Mouse (Mus musculus): ENCODE measurements around the gene Sema5b. TPM values are rescaled to one million over a fixed set of nuclear protein-coding genes. Genes with fewer than 3 reads are reported as not detected.

The Sema5b gene
- total and polyA plus RNA-seq, 2 experiments from 2014 or later, result 0.67 to 4.8 TPM

- Histone ChIP-seq H3K27ac (ENCODE audit: low read depth) (peak overlapping the region; percentile 93), H3K36me3 (replicated peaks; ENCODE audit: control insufficient read depth, insufficient read depth, low read length) (no peaks in the 10 kb centered on the region), H3K4me3 (ENCODE audit: low read depth, low read length) (no peak overlapping the region), H3K4me1 (ENCODE audit: control insufficient read depth, insufficient read depth) (peaks cover 15% of the 10 kb centered on the region), H3K9ac (replicated peaks; ENCODE audit: low read depth, low read length) (0 out of 2 replicates have a peak overlapping the region, but pooled peaks have one; percentile 13), H3K27me3 (ENCODE audit: control insufficient read depth, insufficient read depth, low read length) (no peaks in the 10 kb centered on the region), H3K4me2 (ENCODE audit: low read depth, low read length) (no peak overlapping the region), H3K9me3 (replicated peaks; ENCODE audit: control insufficient read depth, low read length) (no peaks in the 10 kb centered on the region)
- ATAC-seq (ENCODE audit: insufficient read depth, low read depth) (peak; percentile 91), DNase-seq (ENCODE audit: low spot score) (peak; percentile 85)
- no peak for TF ChIP-seq CTCF (IDR thresholded peaks at IDR 0.05; ENCODE audit: low read depth)
- no peak; the same call in 1 of the 2 replicates for TF ChIP-seq EP300 (IDR thresholded peaks at IDR 0.05; ENCODE audit: low read depth)
- 45% methylated on average over 17 of the region's 17 CpGs for WGBS
These were observed 140.6 kb downstream of the Sema5b start for GRCm38 (mm10) chr16:35681327-35682108.

DNA sequence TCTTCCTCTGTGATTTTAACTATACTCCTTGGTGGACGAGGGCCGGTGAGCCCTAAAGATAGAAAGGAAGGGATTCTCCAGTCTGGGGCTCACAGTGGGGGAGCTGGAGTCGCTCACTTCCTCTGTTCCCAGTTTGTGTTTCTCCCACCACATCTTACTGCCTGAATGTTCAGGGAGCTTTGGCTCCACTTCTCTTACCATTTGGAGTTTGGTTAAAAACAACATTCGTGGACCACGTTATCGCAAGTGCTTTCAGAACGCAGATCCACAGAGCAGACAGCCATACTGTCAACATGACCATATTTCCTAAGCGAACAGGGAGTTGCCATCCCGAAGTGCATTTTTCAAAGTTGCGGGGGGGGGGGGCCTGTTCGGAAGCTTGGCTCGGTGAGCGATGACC lies 144.1 kb downstream of the Sema5b start:
- WGBS, result 74% methylated on average over 13 of the region's 13 CpGs
- no peak for ATAC-seq (ENCODE audit: insufficient read depth, low read depth)
- no peak for TF ChIP-seq EP300 (IDR thresholded peaks at IDR 0.05; ENCODE audit: low read depth)
- no peak for TF ChIP-seq CTCF (IDR thresholded peaks at IDR 0.05; ENCODE audit: low read depth)
- no peak overlapping the region for H3K4me2 ChIP-seq (ENCODE audit: low read depth, low read length)
- H3K4me1 ChIP-seq (ENCODE audit: control insufficient read depth, insufficient read depth), result peaks cover 15% of the 10 kb centered on the region
- no peak overlapping the region for H3K9ac ChIP-seq (replicated peaks; ENCODE audit: low read depth, low read length)
- no peaks in the 10 kb centered on the region for H3K36me3 ChIP-seq (replicated peaks; ENCODE audit: control insufficient read depth, insufficient read depth, low read length)
- no peaks in the 10 kb centered on the region for H3K27me3 ChIP-seq (ENCODE audit: control insufficient read depth, insufficient read depth, low read length)
- H3K9me3 ChIP-seq (replicated peaks; ENCODE audit: control insufficient read depth, low read length), result no peaks in the 10 kb centered on the region
- no peak overlapping the region for H3K4me3 ChIP-seq (ENCODE audit: low read depth, low read length)
- H3K27ac ChIP-seq (ENCODE audit: low read depth), result no peak overlapping the region
- DNase-seq (ENCODE audit: low spot score), result no peak

- H3K27me3 ChIP-seq (ENCODE audit: control insufficient read depth, insufficient read depth, low read length), result no peaks in the 10 kb centered on the region
- H3K4me2 ChIP-seq (ENCODE audit: low read depth, low read length), result no peak overlapping the region
- no peak overlapping the region for H3K4me3 ChIP-seq (ENCODE audit: low read depth, low read length)
- no peaks in the 10 kb centered on the region for H3K9me3 ChIP-seq (replicated peaks; ENCODE audit: control insufficient read depth, low read length)
- 74% methylated on average over 7 of the region's 7 CpGs for WGBS
- H3K27ac ChIP-seq (ENCODE audit: low read depth), result no peak overlapping the region
- DNase-seq (ENCODE audit: low spot score), result no peak
- no peaks in the 10 kb centered on the region for H3K36me3 ChIP-seq (replicated peaks; ENCODE audit: control insufficient read depth, insufficient read depth, low read length)
- H3K9ac ChIP-seq (replicated peaks; ENCODE audit: low read depth, low read length), result no peak overlapping the region
- peaks cover 5% of the 10 kb centered on the region for H3K4me1 ChIP-seq (ENCODE audit: control insufficient read depth, insufficient read depth)
- TF ChIP-seq CTCF (IDR thresholded peaks at IDR 0.05; ENCODE audit: low read depth), result no peak
- no peak for TF ChIP-seq EP300 (IDR thresholded peaks at IDR 0.05; ENCODE audit: low read depth)
- no peak for ATAC-seq (ENCODE audit: insufficient read depth, low read depth)
These were observed 145.5 kb downstream of the Sema5b start for GRCm38 (mm10) chr16:35686491-35686890.

DNA sequence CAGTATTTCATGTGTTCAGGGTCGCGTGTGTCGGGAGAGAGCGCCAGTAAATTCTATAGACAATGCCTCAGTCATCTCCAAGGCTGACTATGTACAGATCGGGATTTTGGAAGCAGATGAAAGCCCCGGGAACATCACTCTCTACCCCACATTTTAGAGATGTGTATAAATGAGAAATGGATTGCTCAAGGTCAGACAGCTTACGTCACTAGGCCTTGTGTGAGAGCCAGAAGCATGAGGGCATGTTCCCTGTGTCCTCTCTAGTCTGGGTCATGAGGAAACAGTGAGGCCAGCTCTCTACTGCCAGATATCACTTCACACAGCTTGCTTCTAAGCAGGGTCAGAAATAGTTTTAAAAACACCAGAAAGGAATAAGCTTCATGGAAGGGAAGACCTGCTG lies 150.7 kb downstream of the Sema5b start:
- H3K27ac ChIP-seq (ENCODE audit: low read depth), result no peak overlapping the region
- no peak overlapping the region for H3K9ac ChIP-seq (replicated peaks; ENCODE audit: low read depth, low read length)
- H3K9me3 ChIP-seq (replicated peaks; ENCODE audit: control insufficient read depth, low read length), result no peaks in the 10 kb centered on the region
- 0 out of 2 replicates have a peak, but pooled peaks cover 9% of the 10 kb centered on the region for H3K36me3 ChIP-seq (replicated peaks; ENCODE audit: control insufficient read depth, insufficient read depth, low read length)
- TF ChIP-seq EP300 (IDR thresholded peaks at IDR 0.05; ENCODE audit: low read depth), result no peak
- no peak for TF ChIP-seq CTCF (IDR thresholded peaks at IDR 0.05; ENCODE audit: low read depth)
- H3K4me3 ChIP-seq (ENCODE audit: low read depth, low read length), result no peak overlapping the region
- no peak overlapping the region for H3K4me2 ChIP-seq (ENCODE audit: low read depth, low read length)
- DNase-seq (ENCODE audit: low spot score), result no peak
- 84% methylated on average over 7 of the region's 7 CpGs for WGBS
- no peak for ATAC-seq (ENCODE audit: insufficient read depth, low read depth)
- no peaks in the 10 kb centered on the region for H3K27me3 ChIP-seq (ENCODE audit: control insufficient read depth, insufficient read depth, low read length)
- H3K4me1 ChIP-seq (ENCODE audit: control insufficient read depth, insufficient read depth), result no peaks in the 10 kb centered on the region

- ATAC-seq (ENCODE audit: insufficient read depth, low read depth), result no peak
- Histone ChIP-seq H3K4me2 (ENCODE audit: low read depth, low read length) (no peak overlapping the region), H3K27ac (ENCODE audit: low read depth) (no peak overlapping the region), H3K9me3 (replicated peaks; ENCODE audit: control insufficient read depth, low read length) (no peaks in the 10 kb centered on the region), H3K4me3 (ENCODE audit: low read depth, low read length) (no peak overlapping the region), H3K9ac (replicated peaks; ENCODE audit: low read depth, low read length) (no peak overlapping the region), H3K4me1 (ENCODE audit: control insufficient read depth, insufficient read depth) (no peaks in the 10 kb centered on the region), H3K27me3 (ENCODE audit: control insufficient read depth, insufficient read depth, low read length) (no peaks in the 10 kb centered on the region), H3K36me3 (replicated peaks; ENCODE audit: control insufficient read depth, insufficient read depth, low read length) (peaks cover 21% of the 10 kb centered on the region)
- no peak for DNase-seq (ENCODE audit: low spot score)
- WGBS, result 89% methylated on average over 13 of the region's 13 CpGs
- no peak for TF ChIP-seq CTCF (IDR thresholded peaks at IDR 0.05; ENCODE audit: low read depth)
- TF ChIP-seq EP300 (IDR thresholded peaks at IDR 0.05; ENCODE audit: low read depth), result no peak
These were observed 153.4 kb downstream of the Sema5b start for GRCm38 (mm10) chr16:35694250-35694846.
